Mouse (Mus musculus): ENCODE results near the gene Agmo. TPM values are rescaled to one million over a fixed set of nuclear protein-coding genes. Genes with fewer than 3 reads are reported as not detected.

Gene Agmo
- polyA plus RNA-seq, 1 experiment from 2014 or later: 0.37 TPM

DNA sequence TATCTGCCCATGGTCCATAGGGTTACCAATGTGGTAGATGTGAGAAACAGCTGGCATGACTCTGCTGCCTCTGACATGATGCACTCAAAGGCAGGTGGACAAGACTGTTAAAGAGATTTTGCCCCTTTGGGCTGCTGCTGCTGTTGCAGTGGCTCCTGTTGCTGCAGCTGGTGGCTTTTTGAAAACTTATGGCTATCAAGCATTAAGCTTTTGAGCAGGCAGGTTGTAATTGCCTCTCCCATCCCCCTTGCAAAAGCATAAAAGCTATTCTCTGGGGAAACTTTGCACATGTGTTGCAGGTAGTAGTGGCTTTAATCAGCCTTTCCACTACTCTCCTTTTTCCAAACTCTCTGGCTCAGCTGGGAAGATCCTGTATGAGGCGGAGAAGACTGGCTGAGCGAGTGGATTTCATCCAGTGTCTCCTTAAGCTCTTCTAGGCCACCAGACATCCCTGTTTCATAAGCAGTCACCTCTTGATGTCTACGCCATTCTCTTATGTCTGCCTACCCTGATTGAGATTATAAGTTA is 201.1 kb downstream of the Agmo start:
- H3K27ac ChIP-seq: no peak overlapping the region
- WGBS: 81% methylated on average over 3 of the region's 3 CpGs
- no peaks in the 10 kb centered on the region for H3K36me3 ChIP-seq
- H3K4me2 ChIP-seq (replicated peaks): no peak overlapping the region
- H3K4me1 ChIP-seq: 0 out of 2 replicates have a peak, but pooled peaks cover 3% of the 10 kb centered on the region
- no peaks in the 10 kb centered on the region for H3K9me3 ChIP-seq
- no peaks in the 10 kb centered on the region for H3K27me3 ChIP-seq
- no peak overlapping the region for H3K4me3 ChIP-seq
- no peak overlapping the region for H3K9ac ChIP-seq
- ATAC-seq (ENCODE audit: insufficient number of reproducible peaks, insufficient read depth, low FRiP score, low TSS enrichment): no peak

- Histone ChIP-seq H3K36me3 (no peaks in the 10 kb centered on the region), H3K9me3 (no peaks in the 10 kb centered on the region), H3K9ac (no peak overlapping the region), H3K4me1 (0 out of 2 replicates have a peak, but pooled peaks cover 3% of the 10 kb centered on the region), H3K4me3 (no peak overlapping the region), H3K4me2 (replicated peaks) (no peak overlapping the region), H3K27me3 (no peaks in the 10 kb centered on the region), H3K27ac (no peak overlapping the region)
- WGBS: 66% methylated on average over 9 of the region's 9 CpGs
- no peak for ATAC-seq (ENCODE audit: insufficient number of reproducible peaks, insufficient read depth, low FRiP score, low TSS enrichment)
Observed at GRCm38 (mm10) chr12:37445255-37445654, 203.8 kb downstream of the Agmo start.

DNA sequence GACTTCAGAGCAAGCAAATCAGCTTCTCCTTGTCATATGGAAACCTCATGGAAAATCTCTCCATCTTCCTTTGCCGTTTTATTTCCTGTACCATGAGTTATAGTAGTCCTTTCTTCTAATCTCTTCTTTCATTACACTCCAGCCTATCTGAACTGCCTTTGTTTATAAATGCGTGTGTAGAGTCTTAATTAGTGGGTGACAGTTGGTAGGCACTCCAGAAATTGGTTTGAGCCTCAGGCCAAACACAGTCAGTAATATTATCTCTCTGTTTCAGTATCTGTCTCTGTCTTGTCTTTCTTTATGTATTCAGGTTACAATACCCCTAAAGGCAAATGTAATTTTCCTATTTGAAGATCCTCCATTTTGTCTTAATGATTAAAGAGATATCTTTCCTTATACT is 208.2 kb downstream of the Agmo start:
- Histone ChIP-seq H3K4me2 (replicated peaks) (no peak overlapping the region), H3K27me3 (no peaks in the 10 kb centered on the region), H3K9ac (no peak overlapping the region), H3K4me3 (no peak overlapping the region), H3K27ac (no peak overlapping the region), H3K4me1 (no peaks in the 10 kb centered on the region), H3K36me3 (no peaks in the 10 kb centered on the region), H3K9me3 (no peaks in the 10 kb centered on the region)
- WGBS: 20% methylated on average over 2 of the region's 2 CpGs
- ATAC-seq (ENCODE audit: insufficient number of reproducible peaks, insufficient read depth, low FRiP score, low TSS enrichment): no peak

DNA sequence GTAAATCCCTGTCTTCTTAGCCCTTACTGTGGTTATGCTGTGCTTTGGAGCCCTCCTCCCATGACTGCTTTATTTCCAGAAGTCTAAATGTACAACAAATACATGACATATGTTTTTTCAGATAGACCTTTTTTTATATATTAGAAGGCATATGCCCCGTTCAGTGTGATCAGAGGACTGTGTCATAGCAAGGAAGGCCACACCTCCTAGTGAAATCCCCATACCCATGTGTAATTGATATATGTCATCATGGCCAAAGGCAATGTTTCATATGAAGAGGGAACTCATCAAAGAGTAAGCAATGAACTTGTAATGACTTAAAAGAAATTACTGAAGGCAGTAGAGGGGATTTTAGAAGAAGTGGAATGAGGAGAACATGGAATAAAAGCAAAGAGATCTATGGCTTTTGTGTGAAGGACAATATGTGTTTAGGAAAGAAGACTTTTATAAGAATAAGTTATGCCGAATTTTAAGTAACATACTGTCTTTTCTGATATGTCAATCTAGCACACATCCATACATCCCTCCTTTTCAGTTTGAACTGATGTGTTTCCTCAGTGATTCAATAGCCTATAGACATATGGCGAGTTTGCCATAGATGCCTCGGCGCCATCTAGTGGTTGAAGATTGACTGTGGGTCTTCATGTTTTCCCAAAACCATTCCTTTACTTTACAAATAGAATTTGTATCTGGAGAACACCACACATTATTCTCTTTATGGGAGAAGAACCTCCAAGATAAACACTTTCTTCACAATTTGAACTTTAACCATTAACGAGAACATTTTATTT is 209.1 kb downstream of the Agmo start:
- Histone ChIP-seq H3K27me3 (no peaks in the 10 kb centered on the region), H3K36me3 (no peaks in the 10 kb centered on the region), H3K4me1 (no peaks in the 10 kb centered on the region), H3K27ac (no peak overlapping the region), H3K4me2 (replicated peaks) (no peak overlapping the region), H3K9me3 (no peaks in the 10 kb centered on the region), H3K4me3 (no peak overlapping the region), H3K9ac (no peak overlapping the region)
- 13% methylated on average over 6 of the region's 6 CpGs for WGBS
- no peak for ATAC-seq (ENCODE audit: insufficient number of reproducible peaks, insufficient read depth, low FRiP score, low TSS enrichment)

- 24% methylated on average over 5 of the region's 5 CpGs for WGBS
- Histone ChIP-seq H3K4me2 (replicated peaks) (no peak overlapping the region), H3K27ac (no peak overlapping the region), H3K4me3 (no peak overlapping the region), H3K9ac (no peak overlapping the region), H3K36me3 (no peaks in the 10 kb centered on the region), H3K9me3 (no peaks in the 10 kb centered on the region), H3K4me1 (no peaks in the 10 kb centered on the region), H3K27me3 (no peaks in the 10 kb centered on the region)
- no peak for ATAC-seq (ENCODE audit: insufficient number of reproducible peaks, insufficient read depth, low FRiP score, low TSS enrichment)
Observed at GRCm38 (mm10) chr12:37471631-37472030, 230.2 kb downstream of the Agmo start.

- H3K4me3 ChIP-seq: no peak overlapping the region
Observed at GRCm38 (mm10) chr12:37476849-37477248, 235.4 kb downstream of the Agmo start.

DNA sequence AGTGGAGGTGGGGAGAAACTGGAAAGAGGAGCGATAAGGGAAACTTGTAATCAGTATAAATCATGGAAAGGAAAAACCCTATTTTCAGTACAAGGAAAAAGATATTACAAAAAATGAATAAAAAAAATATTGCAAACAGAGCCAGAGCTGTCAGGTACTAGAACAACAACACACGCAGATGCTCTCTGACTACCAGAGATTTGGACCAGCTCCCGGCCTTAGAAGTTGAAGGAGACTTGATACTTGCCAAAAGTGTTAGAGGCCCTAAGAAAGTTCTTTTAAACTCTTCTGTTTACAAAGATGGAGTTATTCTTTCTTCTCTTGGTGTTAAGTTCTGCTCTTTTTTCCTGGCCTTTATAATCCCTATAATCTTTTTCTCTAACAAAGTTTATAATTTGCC is 246.6 kb downstream of the Agmo start:
- Histone ChIP-seq H3K4me3 (no peak overlapping the region), H3K4me1 (no peaks in the 10 kb centered on the region), H3K27me3 (no peaks in the 10 kb centered on the region), H3K9ac (no peak overlapping the region), H3K4me2 (replicated peaks) (no peak overlapping the region), H3K36me3 (no peaks in the 10 kb centered on the region), H3K9me3 (no peaks in the 10 kb centered on the region), H3K27ac (no peak overlapping the region)
- ATAC-seq (ENCODE audit: insufficient number of reproducible peaks, insufficient read depth, low FRiP score, low TSS enrichment): no peak
- WGBS: 83% methylated on average over 3 of the region's 3 CpGs

More at GRCm38 (mm10) chr12:37476849-37477248, 235.4 kb downstream of the Agmo start:
- Histone ChIP-seq H3K27me3 (no peaks in the 10 kb centered on the region), H3K36me3 (no peaks in the 10 kb centered on the region), H3K9me3 (no peaks in the 10 kb centered on the region), H3K9ac (no peak overlapping the region), H3K4me1 (no peaks in the 10 kb centered on the region), H3K27ac (no peak overlapping the region), H3K4me2 (replicated peaks) (no peak overlapping the region)
- 88% methylated on average over 2 of the region's 2 CpGs for WGBS
- no peak for ATAC-seq (ENCODE audit: insufficient number of reproducible peaks, insufficient read depth, low FRiP score, low TSS enrichment)

- no peaks in the 10 kb centered on the region for H3K9me3 ChIP-seq
- no peaks in the 10 kb centered on the region for H3K27me3 ChIP-seq
- no peak for ATAC-seq (ENCODE audit: insufficient number of reproducible peaks, insufficient read depth, low FRiP score, low TSS enrichment)
- no peak overlapping the region for H3K4me2 ChIP-seq (replicated peaks)
- no peaks in the 10 kb centered on the region for H3K36me3 ChIP-seq
- no peaks in the 10 kb centered on the region for H3K4me1 ChIP-seq
- no peak overlapping the region for H3K4me3 ChIP-seq
- no peak overlapping the region for H3K27ac ChIP-seq
- 76% methylated on average over 3 of the region's 3 CpGs for WGBS
- H3K9ac ChIP-seq: no peak overlapping the region
Observed at GRCm38 (mm10) chr12:37498871-37499270, 257.4 kb downstream of the Agmo start.

DNA sequence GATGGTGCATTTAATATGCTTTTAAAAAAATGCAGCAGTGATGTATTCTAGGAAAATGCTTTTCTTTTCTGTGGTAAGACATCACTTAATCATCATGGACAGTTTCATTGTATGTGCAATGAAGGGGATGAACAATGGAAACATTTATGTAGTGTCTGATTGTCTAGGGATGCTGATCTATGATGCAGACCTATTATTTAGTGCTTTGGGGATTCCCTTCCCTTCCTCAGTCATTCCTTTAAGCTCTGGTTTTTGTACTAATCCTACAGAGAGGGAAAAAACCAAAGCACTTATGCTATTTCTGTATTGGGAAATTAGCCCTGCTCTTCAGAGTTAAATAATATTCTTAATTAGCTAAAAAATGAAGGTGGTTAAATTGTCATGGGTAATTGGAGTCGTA is 266.0 kb downstream of the Agmo start:
- no peaks in the 10 kb centered on the region for H3K36me3 ChIP-seq
- no peak overlapping the region for H3K4me3 ChIP-seq
- H3K4me1 ChIP-seq: no peaks in the 10 kb centered on the region
- WGBS: 69% methylated on average over 1 of the region's 1 CpGs
- ATAC-seq (ENCODE audit: insufficient number of reproducible peaks, insufficient read depth, low FRiP score, low TSS enrichment): no peak
- H3K4me2 ChIP-seq (replicated peaks): no peak overlapping the region
- no peaks in the 10 kb centered on the region for H3K9me3 ChIP-seq
- no peak overlapping the region for H3K27ac ChIP-seq
- no peaks in the 10 kb centered on the region for H3K27me3 ChIP-seq
- no peak overlapping the region for H3K9ac ChIP-seq

GRCm38 (mm10) chr12:37507826-37508225 is 266.4 kb downstream of the Agmo start:
- Histone ChIP-seq H3K27ac (no peak overlapping the region), H3K9me3 (no peaks in the 10 kb centered on the region), H3K36me3 (no peaks in the 10 kb centered on the region), H3K27me3 (no peaks in the 10 kb centered on the region), H3K9ac (no peak overlapping the region), H3K4me3 (no peak overlapping the region), H3K4me2 (replicated peaks) (no peak overlapping the region), H3K4me1 (no peaks in the 10 kb centered on the region)
- WGBS: 70% methylated on average over 2 of the region's 2 CpGs
- ATAC-seq (ENCODE audit: insufficient number of reproducible peaks, insufficient read depth, low FRiP score, low TSS enrichment): no peak

DNA sequence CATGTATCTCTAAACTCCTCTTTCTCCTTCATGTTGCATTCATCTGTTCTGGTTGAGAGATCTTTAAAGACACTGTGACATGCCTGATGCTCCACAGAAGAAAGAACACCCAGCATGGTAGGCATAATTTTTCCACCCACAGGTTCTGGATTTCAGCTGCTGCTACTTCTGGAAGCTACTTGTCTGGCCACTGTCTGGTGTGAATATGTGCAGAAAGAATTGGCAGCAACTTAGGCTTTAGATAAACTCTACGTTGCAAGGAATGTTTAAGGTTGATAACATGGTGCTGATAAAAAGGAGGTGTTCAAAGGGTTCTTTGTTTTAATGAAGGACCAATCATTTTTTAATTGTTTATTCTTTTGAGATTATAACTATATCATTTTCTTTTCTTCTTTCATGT is 280.3 kb downstream of the Agmo start:
- WGBS: 72% methylated on average over 1 of the region's 1 CpGs
- Histone ChIP-seq H3K36me3 (no peaks in the 10 kb centered on the region), H3K27me3 (no peaks in the 10 kb centered on the region), H3K9ac (no peak overlapping the region), H3K4me2 (replicated peaks) (no peak overlapping the region), H3K27ac (no peak overlapping the region), H3K9me3 (peaks cover 5% of the 10 kb centered on the region; the same call in 1 of the 2 replicates), H3K4me3 (no peak overlapping the region), H3K4me1 (no peaks in the 10 kb centered on the region)
- ATAC-seq (ENCODE audit: insufficient number of reproducible peaks, insufficient read depth, low FRiP score, low TSS enrichment): no peak

GRCm38 (mm10) chr12:37524662-37525061 is 283.2 kb downstream of the Agmo start:
- H3K4me3 ChIP-seq: no peak overlapping the region
- no peak for ATAC-seq (ENCODE audit: insufficient number of reproducible peaks, insufficient read depth, low FRiP score, low TSS enrichment)
- H3K9me3 ChIP-seq: peaks cover 5% of the 10 kb centered on the region; the same call in 1 of the 2 replicates
- no peak overlapping the region for H3K4me2 ChIP-seq (replicated peaks)
- no peaks in the 10 kb centered on the region for H3K4me1 ChIP-seq
- H3K27me3 ChIP-seq: no peaks in the 10 kb centered on the region
- no peak overlapping the region for H3K27ac ChIP-seq
- no peak overlapping the region for H3K9ac ChIP-seq
- H3K36me3 ChIP-seq: no peaks in the 10 kb centered on the region
- 81% methylated on average over 3 of the region's 3 CpGs for WGBS

Data from embryonic facial prominence, embryonic 12.5 days (tissue).